Mouse (Mus musculus): ENCODE measurements at regions not wholly inside any gene's neighbourhood (a gene's known extent, or its start where the extent isn't known, plus 50 kb on each side); places are given as distances from the start of the nearest gene placed in this dataset.

- no peaks in the 10 kb centered on the region for H3K9me3 ChIP-seq (ENCODE audit: low read length)
- 83% methylated on average over 3 of the region's 3 CpGs for WGBS
- no peak overlapping the region for H3K4me3 ChIP-seq (ENCODE audit: low read depth, low read length)
- TF ChIP-seq CTCF (IDR thresholded peaks at IDR 0.05) = no peak
- TF ChIP-seq EP300 (IDR thresholded peaks at IDR 0.05) = no peak
- H3K27me3 ChIP-seq (replicated peaks; ENCODE audit: insufficient read depth, low read length) = no peaks in the 10 kb centered on the region
- H3K36me3 ChIP-seq (ENCODE audit: insufficient read depth, low read length) = no peaks in the 10 kb centered on the region
- no peak overlapping the region for H3K27ac ChIP-seq (ENCODE audit: low read length)
- DNase-seq (ENCODE audit: low spot score) (no peak), ATAC-seq (no peak)
- H3K4me1 ChIP-seq (ENCODE audit: insufficient read depth, low read depth, low read length) = no peaks in the 10 kb centered on the region
- H3K4me2 ChIP-seq (replicated peaks; ENCODE audit: low read depth, low read length) = no peak overlapping the region
- no peak overlapping the region for H3K9ac ChIP-seq (replicated peaks; ENCODE audit: low read depth)
Measured at GRCm38 (mm10) chr4:94367174-94367573, 189.2 kb upstream of the Gm10306 start.

DNA sequence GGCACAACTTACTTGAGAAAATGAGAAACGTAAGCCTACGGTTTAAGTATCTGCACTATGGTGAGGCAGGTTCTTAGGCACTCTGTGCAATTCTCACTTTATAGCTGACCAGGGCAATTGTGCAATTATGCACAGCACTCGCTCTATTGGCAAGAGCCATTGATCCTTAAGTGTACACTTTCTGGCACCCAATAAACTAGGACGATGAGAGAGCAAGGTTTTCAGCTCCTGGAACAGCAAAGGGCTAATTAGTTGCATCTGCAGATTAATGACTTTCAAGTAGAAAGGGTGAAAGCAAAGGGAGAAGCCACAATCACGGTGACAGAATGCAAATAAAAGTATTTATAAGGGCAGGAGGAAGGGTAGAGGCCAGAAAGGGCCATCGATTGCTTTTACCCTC lies 185.4 kb upstream of the Gm10306 start:
- no peak for ATAC-seq
- Histone ChIP-seq H3K4me2 (replicated peaks; ENCODE audit: low read depth, low read length) (no peak overlapping the region), H3K27me3 (replicated peaks; ENCODE audit: insufficient read depth, low read length) (no peaks in the 10 kb centered on the region), H3K4me3 (ENCODE audit: low read depth, low read length) (no peak overlapping the region), H3K36me3 (ENCODE audit: insufficient read depth, low read length) (no peaks in the 10 kb centered on the region), H3K27ac (ENCODE audit: low read length) (no peak overlapping the region), H3K9me3 (ENCODE audit: low read length) (no peaks in the 10 kb centered on the region), H3K9ac (replicated peaks; ENCODE audit: low read depth) (no peak overlapping the region), H3K4me1 (ENCODE audit: insufficient read depth, low read depth, low read length) (no peaks in the 10 kb centered on the region)
- 41% methylated on average over 6 of the region's 6 CpGs for WGBS
- no peak for TF ChIP-seq EP300 (IDR thresholded peaks at IDR 0.05)
- no peak for TF ChIP-seq CTCF (IDR thresholded peaks at IDR 0.05)
- DNase-seq (ENCODE audit: low spot score) = no peak

DNA sequence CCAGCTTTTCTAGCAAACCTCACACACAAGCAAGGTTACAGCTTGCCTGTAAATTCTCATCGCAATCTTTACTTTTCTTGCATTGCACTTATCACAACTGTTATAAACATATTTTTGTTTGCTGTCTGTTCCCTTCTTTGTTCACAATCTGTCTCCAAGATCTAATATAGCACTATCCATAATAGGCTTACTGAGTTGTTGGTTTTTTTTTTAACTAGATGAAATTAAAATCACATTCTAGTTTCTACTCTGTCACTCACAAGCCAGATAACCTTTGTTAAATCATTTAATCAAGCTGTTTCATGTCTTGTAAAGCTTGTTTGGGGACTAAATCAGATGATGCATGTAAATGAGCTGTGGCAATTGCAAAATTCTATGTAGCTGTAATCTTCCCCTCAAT lies 180.1 kb upstream of the Gm10306 start:
- H3K9me3 ChIP-seq (ENCODE audit: low read length) = no peaks in the 10 kb centered on the region
- no peaks in the 10 kb centered on the region for H3K27me3 ChIP-seq (replicated peaks; ENCODE audit: insufficient read depth, low read length)
- H3K4me2 ChIP-seq (replicated peaks; ENCODE audit: low read depth, low read length) = no peak overlapping the region
- no peaks in the 10 kb centered on the region for H3K4me1 ChIP-seq (ENCODE audit: insufficient read depth, low read depth, low read length)
- no peak overlapping the region for H3K9ac ChIP-seq (replicated peaks; ENCODE audit: low read depth)
- no peak overlapping the region for H3K27ac ChIP-seq (ENCODE audit: low read length)
- WGBS = 92% methylated on average over 1 of the region's 1 CpGs
- TF ChIP-seq EP300 (IDR thresholded peaks at IDR 0.05) (no peak), CTCF (IDR thresholded peaks at IDR 0.05) (no peak)
- ATAC-seq (no peak), DNase-seq (ENCODE audit: low spot score) (no peak)
- H3K4me3 ChIP-seq (ENCODE audit: low read depth, low read length) = no peak overlapping the region
- no peaks in the 10 kb centered on the region for H3K36me3 ChIP-seq (ENCODE audit: insufficient read depth, low read length)

DNA sequence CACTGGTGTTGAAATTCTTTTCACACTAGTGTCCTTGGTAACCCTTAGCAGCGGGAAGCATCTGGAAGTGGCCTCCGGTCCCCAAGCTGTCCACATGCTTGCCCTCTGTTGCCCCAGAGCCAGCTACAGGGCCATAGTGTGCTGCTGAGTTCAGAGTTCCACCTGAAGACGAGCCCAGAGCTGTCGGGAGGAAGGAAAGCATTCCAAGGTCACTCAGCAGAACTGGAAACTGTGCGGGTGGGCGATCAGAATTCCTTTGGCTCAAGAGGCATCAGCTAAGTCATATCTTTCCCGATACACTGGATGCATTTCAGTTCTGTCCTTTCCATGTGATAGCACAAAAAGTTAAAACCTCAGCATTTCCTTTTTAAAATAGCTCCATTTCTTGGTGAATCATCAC lies 170.6 kb upstream of the Gm10306 start:
- H3K27ac ChIP-seq (ENCODE audit: low read length) = no peak overlapping the region
- DNase-seq (ENCODE audit: low spot score) (no peak), ATAC-seq (no peak)
- H3K9me3 ChIP-seq (ENCODE audit: low read length) = no peaks in the 10 kb centered on the region
- 31% methylated on average over 7 of the region's 7 CpGs for WGBS
- TF ChIP-seq CTCF (IDR thresholded peaks at IDR 0.05) (no peak), EP300 (IDR thresholded peaks at IDR 0.05) (no peak)
- H3K27me3 ChIP-seq (replicated peaks; ENCODE audit: insufficient read depth, low read length) = no peaks in the 10 kb centered on the region
- H3K4me1 ChIP-seq (ENCODE audit: insufficient read depth, low read depth, low read length) = no peaks in the 10 kb centered on the region
- H3K9ac ChIP-seq (replicated peaks; ENCODE audit: low read depth) = no peak overlapping the region
- H3K4me3 ChIP-seq (ENCODE audit: low read depth, low read length) = no peak overlapping the region
- no peaks in the 10 kb centered on the region for H3K36me3 ChIP-seq (ENCODE audit: insufficient read depth, low read length)
- H3K4me2 ChIP-seq (replicated peaks; ENCODE audit: low read depth, low read length) = no peak overlapping the region

GRCm38 (mm10) chr4:94388317-94388716 lies 168.0 kb upstream of the Gm10306 start:
- DNase-seq (ENCODE audit: low spot score) (no peak), ATAC-seq (no peak)
- H3K27me3 ChIP-seq (replicated peaks; ENCODE audit: insufficient read depth, low read length) = no peaks in the 10 kb centered on the region
- H3K4me3 ChIP-seq (ENCODE audit: low read depth, low read length) = no peak overlapping the region
- WGBS = 31% methylated on average over 2 of the region's 2 CpGs
- TF ChIP-seq CTCF (IDR thresholded peaks at IDR 0.05) (no peak), EP300 (IDR thresholded peaks at IDR 0.05) (no peak)
- no peaks in the 10 kb centered on the region for H3K9me3 ChIP-seq (ENCODE audit: low read length)
- H3K4me2 ChIP-seq (replicated peaks; ENCODE audit: low read depth, low read length) = no peak overlapping the region
- H3K9ac ChIP-seq (replicated peaks; ENCODE audit: low read depth) = no peak overlapping the region
- no peaks in the 10 kb centered on the region for H3K4me1 ChIP-seq (ENCODE audit: insufficient read depth, low read depth, low read length)
- no peak overlapping the region for H3K27ac ChIP-seq (ENCODE audit: low read length)
- no peaks in the 10 kb centered on the region for H3K36me3 ChIP-seq (ENCODE audit: insufficient read depth, low read length)

GRCm38 (mm10) chr4:94394462-94394861 lies 161.9 kb upstream of the Gm10306 start:
- no peaks in the 10 kb centered on the region for H3K27me3 ChIP-seq (replicated peaks; ENCODE audit: insufficient read depth, low read length)
- H3K36me3 ChIP-seq (ENCODE audit: insufficient read depth, low read length) = no peaks in the 10 kb centered on the region
- no peak for TF ChIP-seq EP300 (IDR thresholded peaks at IDR 0.05)
- no peak for TF ChIP-seq CTCF (IDR thresholded peaks at IDR 0.05)
- no peak overlapping the region for H3K27ac ChIP-seq (ENCODE audit: low read length)
- DNase-seq (ENCODE audit: low spot score) = no peak
- no peaks in the 10 kb centered on the region for H3K9me3 ChIP-seq (ENCODE audit: low read length)
- H3K4me3 ChIP-seq (ENCODE audit: low read depth, low read length) = no peak overlapping the region
- H3K4me1 ChIP-seq (ENCODE audit: insufficient read depth, low read depth, low read length) = no peaks in the 10 kb centered on the region
- H3K9ac ChIP-seq (replicated peaks; ENCODE audit: low read depth) = no peak overlapping the region
- ATAC-seq = no peak
- no peak overlapping the region for H3K4me2 ChIP-seq (replicated peaks; ENCODE audit: low read depth, low read length)
- 53% methylated on average over 2 of the region's 2 CpGs for WGBS

DNA sequence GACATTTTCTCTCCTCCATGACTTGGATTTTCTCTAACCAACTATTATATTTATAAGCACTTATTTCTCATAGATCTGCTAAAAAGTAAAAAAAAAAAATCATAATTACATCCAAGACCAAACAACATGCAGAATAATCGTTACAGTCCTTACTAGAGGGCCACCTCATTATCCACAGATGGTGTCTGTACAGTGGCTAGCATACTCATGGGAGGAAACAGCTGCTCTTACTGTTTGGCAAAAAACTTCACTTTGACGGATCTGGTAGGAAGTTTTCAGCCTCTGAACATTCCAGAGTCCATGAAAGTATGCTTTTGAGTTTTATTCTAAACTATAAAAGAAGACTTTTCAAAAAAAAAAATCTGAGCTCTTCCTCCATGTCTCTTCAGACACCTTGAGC lies 159.1 kb upstream of the Gm10306 start:
- WGBS = 25% methylated on average over 2 of the region's 2 CpGs
- H3K27me3 ChIP-seq (replicated peaks; ENCODE audit: insufficient read depth, low read length) = no peaks in the 10 kb centered on the region
- no peak overlapping the region for H3K4me3 ChIP-seq (ENCODE audit: low read depth, low read length)
- TF ChIP-seq CTCF (IDR thresholded peaks at IDR 0.05) = no peak
- no peak for TF ChIP-seq EP300 (IDR thresholded peaks at IDR 0.05)
- H3K9ac ChIP-seq (replicated peaks; ENCODE audit: low read depth) = no peak overlapping the region
- H3K27ac ChIP-seq (ENCODE audit: low read length) = no peak overlapping the region
- no peak overlapping the region for H3K4me2 ChIP-seq (replicated peaks; ENCODE audit: low read depth, low read length)
- H3K4me1 ChIP-seq (ENCODE audit: insufficient read depth, low read depth, low read length) = no peaks in the 10 kb centered on the region
- no peak for DNase-seq (ENCODE audit: low spot score)
- H3K9me3 ChIP-seq (ENCODE audit: low read length) = no peaks in the 10 kb centered on the region
- no peaks in the 10 kb centered on the region for H3K36me3 ChIP-seq (ENCODE audit: insufficient read depth, low read length)
- ATAC-seq = no peak
